Mouse (Mus musculus): ENCODE measurements at regions not wholly inside any gene's neighbourhood (a gene's known extent, or its start where the extent isn't known, plus 50 kb on each side); places are given as distances from the start of the nearest gene placed in this dataset.

- H3K4me3 ChIP-seq (ENCODE audit: insufficient read depth, low read length) = no peak overlapping the region
- TF ChIP-seq CTCF (IDR thresholded peaks at IDR 0.05; ENCODE audit: extremely low read depth, insufficient read depth, low read length) = no peak
- no peak for TF ChIP-seq POLR2A (IDR thresholded peaks at IDR 0.05; ENCODE audit: extremely low read depth, insufficient read depth, low read length)
- no peak overlapping the region for H3K27ac ChIP-seq (ENCODE audit: insufficient read depth, low read length)
Measured at GRCm38 (mm10) chr14:101382838-101383237, 182.7 kb upstream of the Prr30 start.

GRCm38 (mm10) chr14:101381943-101382342 lies 181.8 kb upstream of the Prr30 start:
- TF ChIP-seq CTCF (IDR thresholded peaks at IDR 0.05; ENCODE audit: extremely low read depth, insufficient read depth, low read length) (no peak), POLR2A (IDR thresholded peaks at IDR 0.05; ENCODE audit: extremely low read depth, insufficient read depth, low read length) (no peak)
- H3K27ac ChIP-seq (ENCODE audit: insufficient read depth, low read length) = no peak overlapping the region
- H3K4me3 ChIP-seq (ENCODE audit: insufficient read depth, low read length) = no peak overlapping the region
- H3K4me1 ChIP-seq (ENCODE audit: control insufficient read depth, insufficient read depth, low read length) = no peaks in the 10 kb centered on the region

More at GRCm38 (mm10) chr14:101382838-101383237, 182.7 kb upstream of the Prr30 start:
- no peaks in the 10 kb centered on the region for H3K4me1 ChIP-seq (ENCODE audit: control insufficient read depth, insufficient read depth, low read length)

- Histone ChIP-seq H3K27ac (ENCODE audit: insufficient read depth, low read length) (no peak overlapping the region), H3K4me1 (ENCODE audit: control insufficient read depth, insufficient read depth, low read length) (no peaks in the 10 kb centered on the region), H3K4me3 (ENCODE audit: insufficient read depth, low read length) (no peak overlapping the region)
- no peak for TF ChIP-seq POLR2A (IDR thresholded peaks at IDR 0.05; ENCODE audit: extremely low read depth, insufficient read depth, low read length)
- TF ChIP-seq CTCF (IDR thresholded peaks at IDR 0.05; ENCODE audit: extremely low read depth, insufficient read depth, low read length) = no peak
Measured at GRCm38 (mm10) chr14:101379663-101380006, 179.5 kb upstream of the Prr30 start.

GRCm38 (mm10) chr14:101378965-101379662 lies 179.0 kb upstream of the Prr30 start:
- TF ChIP-seq CTCF (IDR thresholded peaks at IDR 0.05; ENCODE audit: extremely low read depth, insufficient read depth, low read length) (peak; percentile 92), POLR2A (IDR thresholded peaks at IDR 0.05; ENCODE audit: extremely low read depth, insufficient read depth, low read length) (no peak)
- H3K27ac ChIP-seq (ENCODE audit: insufficient read depth, low read length) = no peak overlapping the region
- peak overlapping the region; percentile 0; the same call in 1 of the 2 replicates for H3K4me3 ChIP-seq (ENCODE audit: insufficient read depth, low read length)
- H3K4me1 ChIP-seq (ENCODE audit: control insufficient read depth, insufficient read depth, low read length) = no peaks in the 10 kb centered on the region

- Histone ChIP-seq H3K4me1 (ENCODE audit: control insufficient read depth, insufficient read depth, low read length) (no peaks in the 10 kb centered on the region), H3K27ac (ENCODE audit: insufficient read depth, low read length) (no peak overlapping the region), H3K4me3 (ENCODE audit: insufficient read depth, low read length) (no peak overlapping the region)
- no peak for TF ChIP-seq POLR2A (IDR thresholded peaks at IDR 0.05; ENCODE audit: extremely low read depth, insufficient read depth, low read length)
- TF ChIP-seq CTCF (IDR thresholded peaks at IDR 0.05; ENCODE audit: extremely low read depth, insufficient read depth, low read length) = no peak
Measured at GRCm38 (mm10) chr14:101378545-101378944, 178.4 kb upstream of the Prr30 start.

GRCm38 (mm10) chr14:101376690-101377089 lies 176.6 kb upstream of the Prr30 start:
- TF ChIP-seq CTCF (IDR thresholded peaks at IDR 0.05; ENCODE audit: extremely low read depth, insufficient read depth, low read length) (no peak), POLR2A (IDR thresholded peaks at IDR 0.05; ENCODE audit: extremely low read depth, insufficient read depth, low read length) (no peak)

GRCm38 (mm10) chr14:101375833-101376232 lies 175.7 kb upstream of the Prr30 start:
- H3K4me1 ChIP-seq (ENCODE audit: control insufficient read depth, insufficient read depth, low read length) = no peaks in the 10 kb centered on the region
- H3K27ac ChIP-seq (ENCODE audit: insufficient read depth, low read length) = no peak overlapping the region
- TF ChIP-seq CTCF (IDR thresholded peaks at IDR 0.05; ENCODE audit: extremely low read depth, insufficient read depth, low read length) = no peak
- no peak for TF ChIP-seq POLR2A (IDR thresholded peaks at IDR 0.05; ENCODE audit: extremely low read depth, insufficient read depth, low read length)
- no peak overlapping the region for H3K4me3 ChIP-seq (ENCODE audit: insufficient read depth, low read length)

More at GRCm38 (mm10) chr14:101376690-101377089, 176.6 kb upstream of the Prr30 start:
- Histone ChIP-seq H3K27ac (ENCODE audit: insufficient read depth, low read length) (no peak overlapping the region), H3K4me1 (ENCODE audit: control insufficient read depth, insufficient read depth, low read length) (no peaks in the 10 kb centered on the region), H3K4me3 (ENCODE audit: insufficient read depth, low read length) (no peak overlapping the region)

- Histone ChIP-seq H3K4me3 (ENCODE audit: insufficient read depth, low read length) (no peak overlapping the region), H3K4me1 (ENCODE audit: control insufficient read depth, insufficient read depth, low read length) (no peaks in the 10 kb centered on the region), H3K27ac (ENCODE audit: insufficient read depth, low read length) (no peak overlapping the region)
- TF ChIP-seq CTCF (IDR thresholded peaks at IDR 0.05; ENCODE audit: extremely low read depth, insufficient read depth, low read length) = no peak
- no peak for TF ChIP-seq POLR2A (IDR thresholded peaks at IDR 0.05; ENCODE audit: extremely low read depth, insufficient read depth, low read length)
Measured at GRCm38 (mm10) chr14:101373864-101374263, 173.7 kb upstream of the Prr30 start.

GRCm38 (mm10) chr14:101359860-101360259 lies 159.7 kb upstream of the Prr30 start:
- TF ChIP-seq POLR2A (IDR thresholded peaks at IDR 0.05; ENCODE audit: extremely low read depth, insufficient read depth, low read length) (no peak), CTCF (IDR thresholded peaks at IDR 0.05; ENCODE audit: extremely low read depth, insufficient read depth, low read length) (no peak)
- H3K27ac ChIP-seq (ENCODE audit: insufficient read depth, low read length) = no peak overlapping the region
- H3K4me3 ChIP-seq (ENCODE audit: insufficient read depth, low read length) = no peak overlapping the region
- H3K4me1 ChIP-seq (ENCODE audit: control insufficient read depth, insufficient read depth, low read length) = no peaks in the 10 kb centered on the region

- H3K27ac ChIP-seq (ENCODE audit: insufficient read depth, low read length) = no peak overlapping the region
- no peak overlapping the region for H3K4me3 ChIP-seq (ENCODE audit: insufficient read depth, low read length)
- TF ChIP-seq CTCF (IDR thresholded peaks at IDR 0.05; ENCODE audit: extremely low read depth, insufficient read depth, low read length) = no peak
- no peak for TF ChIP-seq POLR2A (IDR thresholded peaks at IDR 0.05; ENCODE audit: extremely low read depth, insufficient read depth, low read length)
- no peaks in the 10 kb centered on the region for H3K4me1 ChIP-seq (ENCODE audit: control insufficient read depth, insufficient read depth, low read length)
Measured at GRCm38 (mm10) chr14:101353009-101353378, 152.9 kb upstream of the Prr30 start.
